Mouse (Mus musculus): ENCODE results near the gene Hoxd3.

Gene Hoxd3

GRCm38 (mm10) chr2:74708676-74709075 lies 3.1 kb upstream of the Hoxd3 start:
- no peak for DNase-seq

GRCm38 (mm10) chr2:74709465-74710419 lies 2.0 kb upstream of the Hoxd3 start:
- no peak for DNase-seq

GRCm38 (mm10) chr2:74710929-74711543 lies 691 bp upstream of the Hoxd3 start:
- DNase-seq: no peak

DNA sequence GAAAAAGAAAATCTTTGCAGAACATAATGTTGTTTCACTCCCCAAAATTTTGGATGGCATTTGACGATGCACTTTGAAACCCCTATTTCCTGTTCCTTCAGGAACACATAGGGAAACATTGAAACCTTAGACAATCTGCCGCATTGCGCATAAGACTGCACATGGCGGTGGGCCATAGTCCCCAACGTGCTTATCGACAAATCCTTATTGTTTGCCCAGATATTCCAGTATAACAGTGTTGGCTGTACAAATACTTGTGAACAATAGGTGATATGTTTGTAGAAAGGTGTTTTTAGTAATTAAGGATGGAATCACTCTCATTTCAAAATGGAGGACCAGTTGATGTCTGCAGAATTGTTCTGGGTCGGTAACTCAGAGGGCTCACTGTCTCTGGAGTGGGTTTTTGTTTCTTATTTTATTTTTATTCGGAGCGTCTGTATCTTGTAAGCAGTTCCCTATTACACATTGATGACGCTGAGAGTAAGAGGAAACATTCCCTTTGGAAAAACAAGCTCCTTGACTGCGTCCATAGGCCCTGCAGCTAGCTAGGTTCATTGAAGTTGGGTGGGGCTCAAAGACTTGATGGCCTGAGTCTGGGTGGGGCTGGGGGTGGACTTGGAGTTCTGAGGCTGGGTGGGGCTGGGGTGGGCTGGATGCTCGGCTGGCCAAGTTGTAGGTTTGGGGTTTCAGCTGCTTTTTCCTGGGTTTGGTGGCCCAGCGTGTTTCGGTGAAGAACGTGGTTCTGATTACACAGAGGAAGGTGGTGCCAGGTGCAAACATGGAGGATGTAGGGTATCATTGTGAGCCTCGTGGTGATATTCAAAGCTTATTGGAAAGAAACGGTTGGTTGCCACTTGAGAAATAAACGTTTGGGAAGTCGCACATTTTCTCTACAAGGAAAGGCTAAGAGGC lies 1.8 kb downstream of the Hoxd3 start:
- no peak for DNase-seq

DNA sequence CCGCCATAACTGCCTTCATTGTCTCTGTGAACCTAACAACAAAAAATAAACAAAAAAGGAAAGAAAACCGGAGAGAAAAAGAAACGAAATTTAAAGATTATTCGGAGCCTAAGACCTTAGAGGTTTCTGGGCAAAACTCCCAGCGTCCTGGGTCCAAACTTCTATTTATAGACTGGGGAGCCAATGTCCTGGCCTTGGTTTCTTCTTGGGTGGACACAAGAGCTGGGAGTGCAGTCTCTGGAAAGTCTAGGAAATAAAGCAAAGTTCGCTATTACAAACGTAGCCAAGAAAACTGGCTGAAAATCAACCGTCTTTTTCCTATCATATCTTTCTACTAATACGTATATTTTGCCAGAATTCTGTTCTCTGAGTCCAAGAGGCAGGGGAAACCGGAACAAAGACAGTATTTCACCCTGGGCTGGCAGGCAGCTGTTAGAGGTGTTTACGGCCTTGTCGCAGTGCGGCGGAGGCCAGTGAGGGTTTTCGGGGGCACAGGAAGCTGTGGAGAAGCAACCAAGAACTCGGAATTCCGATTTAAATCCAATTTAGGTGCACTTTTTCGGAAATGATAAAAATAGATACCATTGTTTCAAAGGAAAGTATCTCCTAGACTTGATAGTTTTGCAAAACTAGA lies 2.5 kb downstream of the Hoxd3 start:
- DNase-seq: no peak

DNA sequence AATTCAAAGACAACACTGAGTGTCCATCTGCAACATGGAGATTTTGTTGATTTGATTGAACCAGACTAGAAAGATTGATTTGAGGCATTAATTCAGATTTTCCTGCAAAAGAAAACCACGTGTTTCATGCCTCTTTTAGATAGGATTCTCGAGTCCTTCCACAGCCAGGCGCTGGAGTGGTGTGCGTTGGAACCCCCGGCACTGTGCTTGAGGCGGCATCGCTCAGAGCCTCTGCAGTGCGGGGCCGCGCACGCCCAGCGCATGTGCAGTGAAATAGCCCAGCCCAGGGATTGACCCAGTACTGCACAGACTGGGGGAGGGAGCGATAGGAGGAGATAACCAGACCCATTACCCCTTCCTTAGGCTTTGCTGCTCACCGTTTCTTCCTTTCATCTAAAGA lies 3.2 kb downstream of the Hoxd3 start:
- no peak for DNase-seq

DNA sequence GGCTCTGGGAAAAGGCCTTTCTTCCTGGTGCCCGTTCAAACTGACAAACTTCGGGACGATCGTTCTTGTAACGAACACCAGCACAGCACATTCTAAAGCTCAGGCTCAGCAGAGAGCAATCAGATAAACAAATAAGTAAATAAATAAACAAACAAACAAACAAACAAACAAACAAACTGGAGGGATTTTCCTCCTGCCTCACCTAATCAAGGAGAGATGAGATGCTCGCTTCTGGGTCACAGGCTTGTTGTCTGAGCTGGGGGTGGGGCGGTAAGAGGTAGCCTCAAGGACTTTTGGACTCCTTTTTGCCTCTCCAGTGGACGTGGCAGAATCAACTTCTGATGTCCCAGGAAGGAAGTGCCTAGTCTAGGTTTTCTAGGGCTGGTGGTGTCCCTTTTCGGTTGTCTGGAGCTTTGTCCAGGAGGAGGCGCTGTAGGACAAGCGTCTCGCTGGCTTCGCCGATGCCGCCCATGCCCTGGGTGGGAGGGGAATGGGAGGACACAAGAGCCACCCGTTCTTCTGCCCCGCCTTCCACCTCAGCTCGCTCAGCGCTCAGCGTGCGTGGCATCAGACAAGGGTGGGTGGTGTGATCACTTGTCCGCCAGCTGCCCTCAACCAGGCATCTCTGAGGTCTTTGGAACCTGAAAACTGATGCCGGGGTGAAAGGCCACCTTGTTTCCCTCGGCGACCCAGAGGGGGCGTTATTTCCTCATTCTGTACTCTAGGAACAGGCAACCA lies 3.9 kb downstream of the Hoxd3 start:
- peak; percentile 83 for DNase-seq

DNA sequence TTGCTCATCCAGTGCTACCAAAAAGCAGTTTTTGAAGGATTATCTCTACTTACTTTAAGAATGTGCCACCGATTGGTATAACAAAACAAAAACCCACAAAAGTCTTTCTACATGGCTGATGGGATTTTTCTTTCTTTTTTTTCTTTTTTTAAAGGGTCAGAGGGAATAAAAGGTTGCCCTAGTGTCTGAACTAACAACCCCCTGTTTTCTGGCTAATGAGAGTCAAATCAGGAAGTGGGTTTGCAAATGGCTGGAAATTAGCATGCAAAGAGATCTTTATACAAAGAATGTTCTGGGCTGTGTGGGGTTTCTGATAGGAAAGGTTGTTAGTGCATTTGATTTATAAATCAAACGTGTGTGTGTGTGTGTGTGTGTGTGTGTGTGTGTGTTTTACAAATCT lies 8.7 kb downstream of the Hoxd3 start:
- no peak for DNase-seq

GRCm38 (mm10) chr2:74720955-74721491 lies 9.3 kb downstream of the Hoxd3 start:
- DNase-seq: no peak

DNA sequence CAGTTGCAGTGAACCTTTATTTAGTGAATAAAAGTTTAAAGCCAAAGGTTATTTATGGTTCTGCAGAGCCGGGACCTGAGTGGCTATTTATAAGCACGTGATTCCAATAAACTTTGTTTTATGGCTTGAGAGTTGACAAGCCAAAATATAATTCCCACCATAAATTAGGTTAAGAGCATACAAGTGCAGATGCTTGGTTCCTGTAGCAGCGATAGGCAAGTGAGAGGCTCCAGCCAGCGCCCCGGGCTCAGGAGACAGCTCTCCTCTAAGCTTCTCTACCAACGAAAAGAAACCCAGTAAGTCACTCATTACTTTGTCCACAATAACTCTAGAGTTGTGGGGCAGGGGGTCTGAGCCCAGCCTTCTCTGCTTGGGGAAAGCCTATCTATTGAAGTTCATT lies 10.2 kb downstream of the Hoxd3 start:
- no peak for DNase-seq

- no peak for DNase-seq
These were observed 11.2 kb downstream of the Hoxd3 start for GRCm38 (mm10) chr2:74722949-74723348.

GRCm38 (mm10) chr2:74724244-74725015 lies 12.7 kb downstream of the Hoxd3 start:
- no peak for DNase-seq

- no peak for DNase-seq
These were observed 13.4 kb downstream of the Hoxd3 start for GRCm38 (mm10) chr2:74725171-74725570.

DNA sequence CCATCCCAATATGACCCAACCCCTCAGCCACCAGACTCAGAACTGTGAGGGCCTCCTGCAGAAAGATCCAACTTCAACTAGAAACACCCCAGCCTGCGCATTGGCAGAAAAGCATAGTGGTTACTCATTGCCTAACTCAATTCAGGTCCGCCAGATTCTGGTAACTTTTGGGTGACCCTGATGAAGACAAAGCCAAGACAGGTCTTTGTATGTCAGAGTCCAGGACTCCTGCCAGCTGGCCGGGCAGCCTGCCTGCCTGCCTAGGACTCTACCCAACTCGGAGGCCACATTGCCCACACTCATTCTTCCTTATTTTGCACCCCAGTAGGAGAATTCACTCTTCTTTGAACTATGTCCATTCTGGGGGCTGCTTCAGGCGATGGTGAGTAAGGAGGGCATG lies 14.8 kb downstream of the Hoxd3 start, which contains the start of gene Gm28230:
Gm28230 (plus strand) TSS at position 178 of the 400 bp plus-strand sequence.
- no peak for DNase-seq

DNA sequence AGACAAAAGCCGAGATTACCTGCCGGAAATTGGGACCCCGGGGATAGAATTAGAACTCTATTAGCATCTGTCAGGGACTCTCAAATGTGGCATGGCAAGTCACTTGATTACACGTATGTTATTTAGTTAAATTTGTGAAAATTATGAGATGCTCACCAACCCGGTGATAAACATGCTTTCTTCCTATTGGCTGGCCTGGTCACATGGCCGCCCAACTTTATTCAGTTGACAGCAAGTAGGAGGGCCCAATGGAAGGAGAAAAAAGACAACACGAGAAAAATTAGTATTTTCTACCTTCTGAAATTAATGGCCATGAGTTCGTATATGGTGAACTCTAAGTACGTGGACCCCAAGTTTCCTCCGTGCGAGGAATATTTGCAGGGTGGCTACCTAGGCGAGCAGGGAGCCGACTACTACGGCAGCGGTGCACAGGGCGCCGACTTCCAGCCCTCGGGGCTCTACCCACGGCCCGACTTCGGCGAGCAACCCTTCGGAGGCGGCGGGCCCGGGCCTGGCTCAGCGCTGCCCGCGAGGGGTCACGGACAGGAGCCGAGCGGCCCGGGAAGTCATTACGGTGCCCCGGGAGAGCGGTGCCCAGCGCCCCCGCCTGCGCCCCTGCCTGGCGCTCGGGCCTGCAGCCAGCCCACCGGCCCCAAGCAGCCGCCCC lies 15.4 kb downstream of the Hoxd3 start:
- DNase-seq: no peak

DNA sequence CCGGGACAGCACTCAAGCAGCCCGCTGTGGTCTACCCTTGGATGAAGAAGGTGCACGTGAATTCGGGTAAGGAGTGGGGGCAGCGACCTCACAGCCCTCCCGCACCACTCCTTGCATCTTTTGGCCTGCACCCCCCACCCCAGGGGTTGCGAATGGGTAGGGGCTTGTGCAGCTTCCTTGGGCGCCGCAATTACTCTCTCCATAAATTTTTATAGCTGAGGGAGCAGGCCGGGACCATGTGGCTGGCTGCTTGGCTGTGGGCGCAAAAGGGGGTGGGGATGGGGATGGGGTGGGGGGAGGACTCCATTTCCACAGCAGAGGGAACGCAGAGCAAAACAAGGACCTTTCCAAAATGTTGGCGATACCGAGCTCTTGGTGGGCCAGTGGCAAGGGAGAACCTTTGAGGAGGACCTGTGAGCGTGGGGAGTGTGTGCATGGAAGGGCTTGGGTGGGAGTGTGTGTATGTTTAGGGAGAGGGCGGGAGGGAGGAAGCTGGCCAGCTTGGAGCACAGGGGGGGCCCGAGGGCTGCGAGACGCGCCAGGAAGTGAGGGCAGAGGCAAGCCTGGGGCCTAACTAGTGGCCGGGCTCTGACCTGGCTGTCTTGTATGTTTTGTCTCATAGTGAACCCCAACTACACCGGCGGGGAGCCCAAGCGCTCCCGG lies 16.0 kb downstream of the Hoxd3 start:
- no peak for DNase-seq

DNA sequence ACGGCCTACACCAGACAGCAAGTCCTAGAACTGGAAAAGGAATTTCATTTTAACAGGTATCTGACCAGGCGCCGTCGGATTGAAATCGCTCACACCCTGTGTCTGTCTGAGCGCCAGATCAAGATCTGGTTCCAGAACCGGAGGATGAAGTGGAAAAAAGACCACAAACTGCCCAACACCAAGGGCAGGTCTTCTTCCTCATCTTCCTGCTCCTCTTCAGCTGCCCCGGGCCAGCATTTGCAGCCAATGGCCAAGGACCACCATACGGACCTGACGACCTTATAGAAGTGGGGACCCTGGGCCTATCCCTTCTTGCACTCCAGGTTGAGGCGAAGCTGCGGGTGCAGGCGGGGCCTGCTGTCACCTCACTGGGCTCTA lies 16.6 kb downstream of the Hoxd3 start:
- no peak for DNase-seq

DNA sequence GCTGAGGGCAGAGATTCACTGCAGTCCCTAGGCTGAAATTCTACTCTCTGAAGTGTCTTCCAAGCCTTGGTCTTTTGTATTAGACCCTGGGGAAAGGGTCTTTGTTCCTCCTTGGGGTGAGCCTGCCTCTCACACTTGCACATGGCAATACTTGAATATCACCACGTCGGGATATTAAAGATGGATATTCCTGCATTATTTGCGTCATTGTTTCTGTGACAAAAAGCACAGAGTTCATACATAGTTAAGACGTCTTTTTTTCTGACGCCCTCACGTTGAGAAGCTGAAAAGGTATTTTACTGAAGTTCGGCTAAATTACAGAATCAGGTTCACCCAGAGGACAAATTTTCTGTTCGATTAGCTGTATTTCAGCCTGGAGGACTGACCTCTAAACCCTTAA lies 18.6 kb downstream of the Hoxd3 start:
- no peak for DNase-seq

- no peak for DNase-seq
These were observed 19.3 kb downstream of the Hoxd3 start for GRCm38 (mm10) chr2:74731055-74731454.

All from lung, postnatal 36 days (tissue).